Mouse (Mus musculus): ENCODE data around the gene Erbb2. TPM values are rescaled to one million over a fixed set of nuclear protein-coding genes. Genes with fewer than 3 reads are reported as not detected.
A peak's percentile ranks its signal among the peaks of the same experiment; 100 is the strongest.

Gene Erbb2
- polyA plus RNA-seq, 1 experiment from 2014 or later: 48.3 TPM

GRCm38 (mm10) chr11:98438331-98439158 is 26.3 kb downstream of the Erbb2 start, which contains the start of gene Mien1:
Mien1 (minus strand) TSS chr11:98438991.
- Histone ChIP-seq H3K4me1 (ENCODE audit: control insufficient read depth, insufficient read depth, low read length) (no peaks in the 10 kb centered on the region), H3K9me3 (ENCODE audit: control insufficient read depth, low read length) (no peaks in the 10 kb centered on the region), H3K4me3 (ENCODE audit: low read depth, low read length) (peak within 1 kb of the TSS; percentile 53), H3K4me2 (ENCODE audit: low read depth, low read length) (peak within 1 kb of the TSS; percentile 78), H3K27ac (replicated peaks; ENCODE audit: low read depth, low read length) (no peak within 1 kb of the TSS; the same call in 1 of the 2 replicates), H3K36me3 (ENCODE audit: control insufficient read depth, insufficient read depth, low read length) (peaks cover 40% of the 10 kb centered on the region), H3K9ac (ENCODE audit: low read depth, low read length) (peak within 1 kb of the TSS; percentile 69), H3K27me3 (replicated peaks; ENCODE audit: control insufficient read depth, insufficient read depth, low read length) (no peaks in the 10 kb centered on the region)
- 1% methylated on average over 33 of the region's 43 CpGs for WGBS
- peak; percentile 91 for ATAC-seq (ENCODE audit: low read depth)
- DNase-seq (ENCODE audit: low spot score): peak; percentile 91

- ATAC-seq (ENCODE audit: low read depth): no peak
- no peak for DNase-seq (ENCODE audit: low spot score)
- no peak overlapping the region for H3K4me3 ChIP-seq (ENCODE audit: low read depth, low read length)
- H3K27me3 ChIP-seq (replicated peaks; ENCODE audit: control insufficient read depth, insufficient read depth, low read length): peaks cover 22% of the 10 kb centered on the region
- no peak overlapping the region for H3K9ac ChIP-seq (ENCODE audit: low read depth, low read length)
- no peak overlapping the region for H3K27ac ChIP-seq (replicated peaks; ENCODE audit: low read depth, low read length)
- H3K36me3 ChIP-seq (ENCODE audit: control insufficient read depth, insufficient read depth, low read length): no peaks in the 10 kb centered on the region
- no peak overlapping the region for H3K4me2 ChIP-seq (ENCODE audit: low read depth, low read length)
- H3K4me1 ChIP-seq (ENCODE audit: control insufficient read depth, insufficient read depth, low read length): no peaks in the 10 kb centered on the region
- no peaks in the 10 kb centered on the region for H3K9me3 ChIP-seq (ENCODE audit: control insufficient read depth, low read length)
- WGBS: 96% methylated on average over 1 of the region's 1 CpGs
Measured at GRCm38 (mm10) chr11:98443688-98444087, 31.4 kb downstream of the Erbb2 start.

GRCm38 (mm10) chr11:98445238-98445637 is 33.0 kb downstream of the Erbb2 start:
- Histone ChIP-seq H3K4me1 (ENCODE audit: control insufficient read depth, insufficient read depth, low read length) (no peaks in the 10 kb centered on the region), H3K9me3 (ENCODE audit: control insufficient read depth, low read length) (no peaks in the 10 kb centered on the region), H3K4me3 (ENCODE audit: low read depth, low read length) (no peak overlapping the region), H3K27ac (replicated peaks; ENCODE audit: low read depth, low read length) (no peak overlapping the region), H3K36me3 (ENCODE audit: control insufficient read depth, insufficient read depth, low read length) (no peaks in the 10 kb centered on the region), H3K4me2 (ENCODE audit: low read depth, low read length) (no peak overlapping the region), H3K27me3 (replicated peaks; ENCODE audit: control insufficient read depth, insufficient read depth, low read length) (peaks cover 28% of the 10 kb centered on the region), H3K9ac (ENCODE audit: low read depth, low read length) (no peak overlapping the region)
- ATAC-seq (ENCODE audit: low read depth) (no peak), DNase-seq (ENCODE audit: low spot score) (peak; percentile 55)
- 14% methylated on average over 1 of the region's 1 CpGs for WGBS

- H3K4me3 ChIP-seq (ENCODE audit: low read depth, low read length): no peak overlapping the region
Measured at GRCm38 (mm10) chr11:98445679-98446078, 33.4 kb downstream of the Erbb2 start.

GRCm38 (mm10) chr11:98446213-98446561 is 33.9 kb downstream of the Erbb2 start, which contains the start of gene Grb7:
Grb7 (plus strand) TSS chr11:98446394.
- ATAC-seq (ENCODE audit: low read depth) (no peak), DNase-seq (ENCODE audit: low spot score) (no peak)
- H3K36me3 ChIP-seq (ENCODE audit: control insufficient read depth, insufficient read depth, low read length): no peaks in the 10 kb centered on the region
- peak within 1 kb of the TSS; percentile 15 for H3K9ac ChIP-seq (ENCODE audit: low read depth, low read length)
- peak within 1 kb of the TSS; percentile 11; the same call in 1 of the 2 replicates for H3K27ac ChIP-seq (replicated peaks; ENCODE audit: low read depth, low read length)
- no peaks in the 10 kb centered on the region for H3K9me3 ChIP-seq (ENCODE audit: control insufficient read depth, low read length)
- H3K27me3 ChIP-seq (replicated peaks; ENCODE audit: control insufficient read depth, insufficient read depth, low read length): peaks cover 28% of the 10 kb centered on the region
- H3K4me2 ChIP-seq (ENCODE audit: low read depth, low read length): peak within 1 kb of the TSS; percentile 42
- peak within 1 kb of the TSS; percentile 27 for H3K4me3 ChIP-seq (ENCODE audit: low read depth, low read length)
- H3K4me1 ChIP-seq (ENCODE audit: control insufficient read depth, insufficient read depth, low read length): no peaks in the 10 kb centered on the region
- 2% methylated on average over 5 of the region's 5 CpGs for WGBS

More at GRCm38 (mm10) chr11:98445679-98446078, 33.4 kb downstream of the Erbb2 start:
- Histone ChIP-seq H3K9me3 (ENCODE audit: control insufficient read depth, low read length) (no peaks in the 10 kb centered on the region), H3K27ac (replicated peaks; ENCODE audit: low read depth, low read length) (no peak overlapping the region), H3K27me3 (replicated peaks; ENCODE audit: control insufficient read depth, insufficient read depth, low read length) (peaks cover 28% of the 10 kb centered on the region), H3K36me3 (ENCODE audit: control insufficient read depth, insufficient read depth, low read length) (no peaks in the 10 kb centered on the region), H3K9ac (ENCODE audit: low read depth, low read length) (no peak overlapping the region), H3K4me2 (ENCODE audit: low read depth, low read length) (no peak overlapping the region), H3K4me1 (ENCODE audit: control insufficient read depth, insufficient read depth, low read length) (no peaks in the 10 kb centered on the region)
- no peak for ATAC-seq (ENCODE audit: low read depth)
- WGBS: 37% methylated on average over 4 of the region's 4 CpGs
- no peak for DNase-seq (ENCODE audit: low spot score)

- Histone ChIP-seq H3K27me3 (replicated peaks; ENCODE audit: control insufficient read depth, insufficient read depth, low read length) (peaks cover 28% of the 10 kb centered on the region), H3K4me3 (ENCODE audit: low read depth, low read length) (peak overlapping the region; percentile 27), H3K27ac (replicated peaks; ENCODE audit: low read depth, low read length) (peak overlapping the region; percentile 11; the same call in 1 of the 2 replicates), H3K9ac (ENCODE audit: low read depth, low read length) (peak overlapping the region; percentile 15), H3K4me1 (ENCODE audit: control insufficient read depth, insufficient read depth, low read length) (no peaks in the 10 kb centered on the region), H3K36me3 (ENCODE audit: control insufficient read depth, insufficient read depth, low read length) (no peaks in the 10 kb centered on the region), H3K9me3 (ENCODE audit: control insufficient read depth, low read length) (no peaks in the 10 kb centered on the region), H3K4me2 (ENCODE audit: low read depth, low read length) (peak overlapping the region; percentile 42)
- ATAC-seq (ENCODE audit: low read depth) (peak; percentile 87), DNase-seq (ENCODE audit: low spot score) (peak; percentile 86)
- WGBS: 3% methylated on average over 25 of the region's 33 CpGs
Measured at GRCm38 (mm10) chr11:98446562-98447474, 34.5 kb downstream of the Erbb2 start.

GRCm38 (mm10) chr11:98447475-98447834 is 35.2 kb downstream of the Erbb2 start:
- Histone ChIP-seq H3K4me1 (ENCODE audit: control insufficient read depth, insufficient read depth, low read length) (no peaks in the 10 kb centered on the region), H3K9me3 (ENCODE audit: control insufficient read depth, low read length) (no peaks in the 10 kb centered on the region), H3K36me3 (ENCODE audit: control insufficient read depth, insufficient read depth, low read length) (no peaks in the 10 kb centered on the region), H3K4me2 (ENCODE audit: low read depth, low read length) (peak overlapping the region; percentile 42), H3K9ac (ENCODE audit: low read depth, low read length) (peak overlapping the region; percentile 40), H3K27me3 (replicated peaks; ENCODE audit: control insufficient read depth, insufficient read depth, low read length) (peaks cover 28% of the 10 kb centered on the region), H3K27ac (replicated peaks; ENCODE audit: low read depth, low read length) (0 out of 2 replicates have a peak overlapping the region, but pooled peaks have one; percentile 11), H3K4me3 (ENCODE audit: low read depth, low read length) (peak overlapping the region; percentile 27)
- no peak for DNase-seq (ENCODE audit: low spot score)
- 6% methylated on average over 7 of the region's 7 CpGs for WGBS
- ATAC-seq (ENCODE audit: low read depth): 0 out of 2 replicates have a peak, but pooled peaks have one; percentile 3

GRCm38 (mm10) chr11:98448191-98448790 is 36.0 kb downstream of the Erbb2 start:
- no peaks in the 10 kb centered on the region for H3K9me3 ChIP-seq (ENCODE audit: control insufficient read depth, low read length)
- peak overlapping the region; percentile 42 for H3K4me2 ChIP-seq (ENCODE audit: low read depth, low read length)
- H3K27ac ChIP-seq (replicated peaks; ENCODE audit: low read depth, low read length): no peak overlapping the region
- H3K27me3 ChIP-seq (replicated peaks; ENCODE audit: control insufficient read depth, insufficient read depth, low read length): peaks cover 28% of the 10 kb centered on the region
- no peak for ATAC-seq (ENCODE audit: low read depth)
- H3K4me3 ChIP-seq (ENCODE audit: low read depth, low read length): peak overlapping the region; percentile 27
- WGBS: 32% methylated on average over 10 of the region's 13 CpGs
- peak overlapping the region; percentile 40; the same call in 1 of the 2 replicates for H3K9ac ChIP-seq (ENCODE audit: low read depth, low read length)
- no peaks in the 10 kb centered on the region for H3K4me1 ChIP-seq (ENCODE audit: control insufficient read depth, insufficient read depth, low read length)
- DNase-seq (ENCODE audit: low spot score): no peak
- H3K36me3 ChIP-seq (ENCODE audit: control insufficient read depth, insufficient read depth, low read length): no peaks in the 10 kb centered on the region
